Mouse (Mus musculus) intestine, embryonic 15.5 days (tissue): ENCODE results near the gene Trim46. TPM values are rescaled to one million over a fixed set of nuclear protein-coding genes. Genes with fewer than 3 reads are reported as not detected.

Experiments used
- ATAC-seq: fragments of 200-750 bp; cut with Nextera tagmentation; 2 replicates; pipeline ENCODE4 v1.8.0; 2017; ENCODE audit warnings: moderate TSS enrichment, moderate library complexity
- H3K27ac ChIP-seq: fragments of 300-500 bp; sonication (generic); 2 replicates; pipeline ENCODE4 v1.5.1; 2015; ENCODE audit warnings: mild to moderate bottlenecking, inconsistent platforms
- H3K27me3 ChIP-seq: fragments of 300-500 bp; sonication (generic); replicated peaks from 2 replicates; pipeline ENCODE4 v1.6.1; 2015; ENCODE audit warnings: inconsistent platforms
- H3K36me3 ChIP-seq: fragments of 300-500 bp; sonication (generic); 2 replicates; pipeline ENCODE4 v1.6.1; 2015; ENCODE audit warnings: inconsistent platforms
- H3K4me1 ChIP-seq: fragments of 300-500 bp; sonication (generic); replicated peaks from 2 replicates; pipeline ENCODE4 v1.6.1; 2015; ENCODE audit warnings: inconsistent platforms
- H3K4me2 ChIP-seq: fragments of 300-500 bp; sonication (generic); replicated peaks from 2 replicates; pipeline ENCODE4 v1.6.1; 2015; ENCODE audit warnings: mild to moderate bottlenecking, inconsistent platforms
- H3K4me3 ChIP-seq: fragments of 300-500 bp; sonication (generic); replicated peaks from 2 replicates; pipeline ENCODE4 v1.5.1; 2015; ENCODE audit warnings: inconsistent platforms
- H3K9ac ChIP-seq: fragments of 300-500 bp; sonication (generic); 2 replicates; pipeline ENCODE4 v1.6.1; 2015; ENCODE audit warnings: inconsistent platforms
- H3K9me3 ChIP-seq: fragments of 300-500 bp; sonication (generic); 2 replicates; pipeline ENCODE4 v1.6.1; 2016; ENCODE audit warnings: inconsistent platforms
- WGBS: fragments of 180-500 bp; shearing (Covaris S2); methylation state at CpG from one replicate; pipeline ENCODE4 v1.1.7; 2015; 5-methylcytosine and 5-hydroxymethylcytosine counted together
- polyA plus RNA-seq: library from polyadenylated mRNA; unstranded; fragments of >200 nt; fragmentation: Nextera tagmentation; extraction: Ambion mirVana; gene quantifications from 2 replicates; pipeline ENCODE4 v1.2.1, GENCODE M21; 2015

Trim46 gene
- polyA plus RNA-seq, 1 experiment from 2014 or later: 2.9 TPM

DNA sequence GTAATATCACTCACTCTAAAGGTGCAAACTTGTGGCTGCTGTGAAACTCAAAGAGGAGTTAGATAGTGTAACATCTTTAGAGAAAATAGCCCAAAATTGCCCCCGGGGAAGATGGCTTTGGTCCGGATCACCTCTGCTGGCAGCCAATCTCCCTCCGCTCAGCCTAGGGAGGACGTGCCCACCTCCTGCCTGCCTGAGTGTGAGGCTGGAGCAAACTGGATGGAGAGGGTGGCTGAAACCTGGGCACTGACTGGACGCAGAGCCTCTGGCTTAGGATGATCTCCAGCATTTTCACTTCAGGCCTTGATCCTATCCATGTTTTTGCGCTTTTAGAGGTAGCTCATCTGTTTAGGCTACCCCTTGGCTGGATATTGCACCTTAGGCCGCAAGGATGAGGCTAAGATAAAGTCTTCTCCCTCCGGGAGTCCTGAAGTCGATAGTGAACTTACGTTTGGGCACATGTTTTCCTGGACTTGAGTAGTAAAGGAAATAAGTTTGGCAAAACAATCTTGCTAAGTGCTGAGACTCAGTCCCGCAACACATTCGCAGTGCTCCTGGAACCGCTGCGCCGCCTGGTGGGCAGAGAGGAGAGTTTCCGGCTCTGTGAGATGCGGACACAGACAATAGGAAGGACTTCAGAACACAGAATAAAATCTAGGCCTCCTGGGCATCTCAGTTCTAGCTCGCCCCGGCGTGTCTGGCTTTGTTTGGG lies 35.6 kb upstream of the Trim46 start:
- Histone ChIP-seq H3K4me2 (peak overlapping the region; percentile 96), H3K9me3 (no peaks in the 10 kb centered on the region), H3K4me1 (peaks cover 43% of the 10 kb centered on the region), H3K36me3 (no peaks in the 10 kb centered on the region), H3K9ac (0 out of 2 replicates have a peak overlapping the region, but pooled peaks have one; percentile 72), H3K27me3 (no peaks in the 10 kb centered on the region), H3K4me3 (peak overlapping the region; percentile 55), H3K27ac (peak overlapping the region; percentile 93)
- WGBS: 12% methylated on average over 20 of the region's 20 CpGs
- ATAC-seq: no peak

DNA sequence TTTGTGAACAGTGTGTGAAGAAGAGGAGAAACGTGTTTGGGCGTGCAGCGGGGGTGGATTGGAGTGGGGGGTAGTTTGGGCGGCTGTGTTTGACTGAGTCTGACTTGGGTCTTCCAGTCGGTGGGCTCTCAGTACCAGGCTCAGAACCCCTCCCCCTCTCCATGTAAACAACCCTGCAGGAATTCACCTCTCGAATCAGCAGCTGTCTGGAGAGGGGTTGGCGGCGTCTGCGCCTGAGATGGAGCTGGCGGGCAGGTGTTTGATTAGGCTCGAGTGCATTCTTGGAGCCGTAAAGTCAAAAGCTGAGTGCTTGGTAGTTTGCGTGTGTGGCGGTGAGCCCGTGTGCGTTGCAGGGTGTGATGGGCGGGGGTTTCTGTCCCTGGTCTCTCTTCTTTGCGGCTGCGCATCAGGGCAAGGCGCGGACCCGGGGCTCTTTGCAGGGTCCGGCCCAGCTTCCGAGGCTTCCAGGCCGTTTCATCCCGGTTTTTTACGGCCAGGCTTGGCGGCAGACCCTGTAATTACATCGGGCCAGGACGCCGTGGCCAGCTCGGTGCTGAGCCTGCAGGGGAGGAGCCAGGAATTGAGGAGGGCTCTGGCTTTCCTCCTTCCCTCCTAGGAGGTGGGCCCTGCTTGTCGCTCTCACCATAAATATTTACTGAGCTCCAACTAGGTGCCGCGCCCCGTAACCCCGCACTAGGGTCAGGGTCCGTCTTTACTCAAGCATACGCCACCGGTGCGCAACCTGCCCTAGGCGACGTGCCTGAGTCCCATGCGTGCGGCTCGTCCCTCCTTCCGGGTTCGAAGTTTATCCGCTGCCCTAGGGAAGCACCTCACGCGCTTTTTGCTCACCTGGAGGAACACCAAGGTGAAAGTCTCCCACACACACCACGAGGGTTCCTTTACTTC lies 34.8 kb upstream of the Trim46 start, which contains the start of gene Efna1:
Gene Efna1, minus strand, starts transcription at position 537 of the 906 bp plus-strand sequence.
- H3K9me3 ChIP-seq: no peaks in the 10 kb centered on the region
- H3K4me2 ChIP-seq: peak within 1 kb of the TSS; percentile 96
- ATAC-seq: peak; percentile 85
- peak within 1 kb of the TSS; percentile 55 for H3K4me3 ChIP-seq
- peaks cover 43% of the 10 kb centered on the region for H3K4me1 ChIP-seq
- peak within 1 kb of the TSS; percentile 72 for H3K9ac ChIP-seq
- under 1% methylated on average over 52 of the region's 52 CpGs for WGBS
- no peaks in the 10 kb centered on the region for H3K36me3 ChIP-seq
- H3K27ac ChIP-seq: peak within 1 kb of the TSS; percentile 93
- H3K27me3 ChIP-seq: no peaks in the 10 kb centered on the region

DNA sequence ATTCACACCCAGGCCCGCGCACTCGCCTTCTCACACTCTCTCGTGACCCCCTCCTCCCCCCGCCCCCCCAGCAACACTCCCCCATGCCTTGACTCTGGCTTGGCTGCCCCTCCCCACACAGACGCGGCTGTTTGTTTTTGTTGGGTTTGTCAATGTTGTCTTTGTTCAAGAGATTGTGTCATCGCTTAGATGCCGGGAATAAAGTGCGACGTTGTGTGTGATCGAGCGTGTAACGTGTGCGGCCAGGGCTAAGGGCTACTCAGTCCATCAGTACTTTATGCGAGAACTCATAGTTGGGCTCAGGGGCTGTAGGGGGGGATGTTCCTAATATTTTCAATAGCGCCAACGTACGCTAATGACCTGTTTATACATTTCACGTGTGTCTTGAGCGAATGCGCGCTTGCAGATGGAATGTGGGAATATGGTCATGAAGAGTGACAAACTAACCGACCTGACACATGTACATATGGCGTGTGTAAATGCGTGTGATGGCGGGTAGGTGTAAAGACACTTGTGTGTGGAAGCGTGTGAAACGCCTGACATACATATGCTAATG lies 34.0 kb upstream of the Trim46 start:
- H3K27me3 ChIP-seq: no peaks in the 10 kb centered on the region
- ATAC-seq: no peak; the same call in 1 of the 2 replicates
- H3K36me3 ChIP-seq: no peaks in the 10 kb centered on the region
- WGBS: under 1% methylated on average over 29 of the region's 29 CpGs
- H3K9me3 ChIP-seq: no peaks in the 10 kb centered on the region
- peak overlapping the region; percentile 96 for H3K4me2 ChIP-seq
- H3K4me1 ChIP-seq: peaks cover 43% of the 10 kb centered on the region
- H3K4me3 ChIP-seq: peak overlapping the region; percentile 55
- peak overlapping the region; percentile 93 for H3K27ac ChIP-seq
- peak overlapping the region; percentile 72 for H3K9ac ChIP-seq

DNA sequence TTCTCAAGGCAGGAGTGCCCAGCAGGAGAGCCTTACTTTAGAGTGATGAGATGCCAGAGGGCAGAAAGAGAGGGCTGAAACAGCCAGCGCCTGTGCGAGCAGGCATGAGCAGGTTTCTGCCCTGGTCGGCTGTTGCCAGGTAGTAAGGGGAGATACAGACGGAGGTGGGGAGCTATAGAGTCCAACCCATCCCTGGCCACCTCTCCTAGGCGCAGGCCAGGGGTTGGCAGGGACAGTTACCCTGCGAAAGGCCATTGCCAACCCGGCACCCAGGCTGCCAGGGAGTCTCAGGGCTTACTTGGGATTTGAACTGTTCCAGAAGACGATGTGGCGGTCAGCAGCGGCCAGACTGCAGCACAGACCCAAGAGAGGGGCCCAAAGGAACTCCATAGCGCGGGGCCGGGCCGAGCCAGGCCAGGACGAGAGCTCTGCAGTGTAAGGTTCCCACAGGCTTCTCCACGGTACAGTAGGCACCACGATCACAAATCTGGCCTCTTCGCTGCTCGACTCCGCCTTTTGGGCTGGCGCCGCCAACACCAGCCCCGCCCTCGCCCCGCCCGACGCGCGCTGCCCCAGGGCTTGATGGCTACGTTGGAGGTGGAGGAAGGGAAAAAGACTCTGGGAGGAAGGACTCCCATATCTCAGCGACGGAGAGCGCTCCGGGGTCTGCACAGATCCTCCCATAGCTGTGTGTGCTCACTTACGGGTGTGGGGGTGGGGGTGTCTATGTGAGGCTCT lies 33.2 kb upstream of the Trim46 start:
- WGBS: 2% methylated on average over 35 of the region's 35 CpGs
- peak overlapping the region; percentile 96 for H3K4me2 ChIP-seq
- peak overlapping the region; percentile 55 for H3K4me3 ChIP-seq
- H3K4me1 ChIP-seq: peaks cover 43% of the 10 kb centered on the region
- H3K27me3 ChIP-seq: no peaks in the 10 kb centered on the region
- peak overlapping the region; percentile 93 for H3K27ac ChIP-seq
- H3K9me3 ChIP-seq: no peaks in the 10 kb centered on the region
- H3K9ac ChIP-seq: peak overlapping the region; percentile 72
- H3K36me3 ChIP-seq: no peaks in the 10 kb centered on the region
- peak; percentile 66 for ATAC-seq

DNA sequence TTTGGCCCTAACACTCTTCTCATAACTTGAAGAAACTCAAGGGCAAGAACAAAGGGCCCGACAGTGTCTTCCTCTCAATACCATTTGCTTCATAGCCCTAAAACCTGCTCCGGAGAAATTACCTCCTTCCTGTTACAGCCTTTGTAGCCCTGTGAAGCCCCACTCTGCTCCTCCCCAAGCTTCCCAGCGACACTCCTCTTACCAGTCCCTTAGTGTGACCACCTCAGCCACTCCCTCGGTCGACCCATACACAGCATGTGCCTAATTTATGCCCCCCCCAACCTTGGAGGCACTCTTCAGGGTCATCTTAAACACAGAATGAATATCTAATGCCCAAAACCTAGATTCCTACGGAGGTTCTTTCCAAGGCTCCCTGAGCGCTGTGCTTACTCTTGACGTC lies 32.5 kb upstream of the Trim46 start:
- 14% methylated on average over 8 of the region's 8 CpGs for WGBS
- no peaks in the 10 kb centered on the region for H3K27me3 ChIP-seq
- peak overlapping the region; percentile 93 for H3K27ac ChIP-seq
- no peaks in the 10 kb centered on the region for H3K36me3 ChIP-seq
- peaks cover 43% of the 10 kb centered on the region for H3K4me1 ChIP-seq
- peak overlapping the region; percentile 96 for H3K4me2 ChIP-seq
- peak overlapping the region; percentile 55 for H3K4me3 ChIP-seq
- H3K9me3 ChIP-seq: no peaks in the 10 kb centered on the region
- H3K9ac ChIP-seq: peak overlapping the region; percentile 72
- no peak for ATAC-seq

DNA sequence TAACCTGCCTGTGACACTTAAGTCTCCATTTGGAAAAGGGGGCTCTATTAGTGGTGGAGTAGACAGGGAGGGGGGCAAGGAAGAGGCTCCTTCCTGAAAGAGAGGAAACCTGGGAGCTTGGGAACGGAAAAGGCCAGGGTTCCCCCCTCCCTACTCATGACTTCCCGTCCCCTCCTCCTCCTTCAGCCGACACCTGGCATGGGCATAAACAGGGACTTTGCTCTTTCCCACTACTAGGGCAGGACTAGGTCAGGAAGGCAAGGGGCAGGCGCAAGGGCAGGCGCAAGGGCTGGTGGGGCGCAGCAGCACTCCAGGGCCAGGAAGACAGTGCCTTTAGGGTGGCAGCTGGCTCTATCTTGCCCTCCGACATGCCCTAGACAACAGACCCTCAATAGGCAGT lies 32.0 kb upstream of the Trim46 start:
- Histone ChIP-seq H3K4me2 (peak overlapping the region; percentile 96), H3K9ac (peak overlapping the region; percentile 72), H3K36me3 (no peaks in the 10 kb centered on the region), H3K4me1 (peaks cover 43% of the 10 kb centered on the region), H3K27me3 (no peaks in the 10 kb centered on the region), H3K27ac (peak overlapping the region; percentile 93), H3K9me3 (no peaks in the 10 kb centered on the region), H3K4me3 (peak overlapping the region; percentile 55)
- peak; percentile 64 for ATAC-seq
- 35% methylated on average over 7 of the region's 7 CpGs for WGBS

DNA sequence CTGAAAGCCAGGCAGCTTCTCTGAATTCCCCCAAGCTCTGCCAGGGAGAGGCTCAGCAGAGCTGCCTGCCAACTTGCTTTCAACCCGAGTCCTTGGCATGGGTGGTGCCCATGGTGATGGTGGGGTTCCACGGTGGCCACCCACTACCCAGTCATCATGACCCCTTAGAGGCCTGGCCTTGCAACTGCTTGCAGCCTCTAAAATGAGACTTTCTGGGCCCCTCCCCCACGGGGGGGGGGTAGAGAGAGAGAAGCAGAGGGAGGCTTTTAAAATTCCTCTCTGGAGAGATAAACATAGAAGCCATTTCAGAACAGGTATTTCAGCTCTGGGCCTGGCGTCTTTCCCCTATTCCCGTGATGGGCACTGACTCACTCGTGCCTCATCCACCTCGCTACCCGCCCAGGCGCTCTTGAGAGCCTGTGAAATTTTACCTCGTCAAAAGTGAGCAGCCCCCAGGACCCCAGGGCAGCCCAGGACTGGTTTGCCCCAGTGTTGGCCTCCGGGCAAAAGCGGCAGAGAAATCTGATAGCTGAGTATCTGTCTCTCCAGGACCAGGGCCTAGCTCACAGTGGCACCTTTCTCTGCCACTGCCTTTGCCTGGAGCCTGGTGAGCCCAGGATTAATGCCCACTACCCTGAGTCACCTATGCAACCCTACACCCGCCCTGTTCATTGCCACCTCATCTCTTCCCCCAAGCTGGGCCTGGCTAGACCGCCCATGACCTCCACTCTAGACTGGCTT lies 31.3 kb upstream of the Trim46 start:
- ATAC-seq: no peak

DNA sequence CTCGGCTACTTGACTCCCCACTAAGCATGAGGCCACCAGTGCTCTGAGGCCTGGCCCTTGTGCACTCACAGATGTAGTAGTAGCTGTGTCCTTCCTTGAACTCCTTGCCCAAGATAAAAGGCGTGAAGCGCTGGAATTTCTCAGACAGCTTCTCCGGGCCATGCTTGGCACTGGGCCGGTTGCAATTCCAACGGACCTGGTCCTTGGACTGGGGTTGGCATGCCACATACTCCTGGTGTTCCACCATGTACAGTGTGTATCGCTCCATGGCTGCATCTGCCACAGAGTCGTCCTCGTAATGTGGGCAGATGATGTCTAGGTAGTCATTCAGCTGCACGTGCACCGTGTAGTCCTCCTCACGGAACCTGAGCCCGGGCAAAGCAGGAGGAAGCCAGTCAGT lies 30.0 kb upstream of the Trim46 start:
- Histone ChIP-seq H3K4me3 (no peak overlapping the region), H3K36me3 (peaks cover 12% of the 10 kb centered on the region), H3K9me3 (no peaks in the 10 kb centered on the region), H3K9ac (no peak overlapping the region), H3K4me2 (peak overlapping the region; percentile 96; the same call in 1 of the 2 replicates), H3K4me1 (peaks cover 35% of the 10 kb centered on the region), H3K27me3 (no peaks in the 10 kb centered on the region), H3K27ac (no peak overlapping the region)
- ATAC-seq: no peak
- 93% methylated on average over 13 of the region's 13 CpGs for WGBS

More for the DNA sequence above, 31.3 kb upstream of the Trim46 start:
- WGBS: 29% methylated on average over 14 of the region's 14 CpGs
- H3K4me2 ChIP-seq: peak overlapping the region; percentile 96
- H3K4me1 ChIP-seq: peaks cover 43% of the 10 kb centered on the region
- H3K9ac ChIP-seq: peak overlapping the region; percentile 72
- peaks cover 4% of the 10 kb centered on the region; the same call in 1 of the 2 replicates for H3K36me3 ChIP-seq
- H3K27me3 ChIP-seq: no peaks in the 10 kb centered on the region
- H3K27ac ChIP-seq: peak overlapping the region; percentile 93
- no peaks in the 10 kb centered on the region for H3K9me3 ChIP-seq
- H3K4me3 ChIP-seq: peak overlapping the region; percentile 55

DNA sequence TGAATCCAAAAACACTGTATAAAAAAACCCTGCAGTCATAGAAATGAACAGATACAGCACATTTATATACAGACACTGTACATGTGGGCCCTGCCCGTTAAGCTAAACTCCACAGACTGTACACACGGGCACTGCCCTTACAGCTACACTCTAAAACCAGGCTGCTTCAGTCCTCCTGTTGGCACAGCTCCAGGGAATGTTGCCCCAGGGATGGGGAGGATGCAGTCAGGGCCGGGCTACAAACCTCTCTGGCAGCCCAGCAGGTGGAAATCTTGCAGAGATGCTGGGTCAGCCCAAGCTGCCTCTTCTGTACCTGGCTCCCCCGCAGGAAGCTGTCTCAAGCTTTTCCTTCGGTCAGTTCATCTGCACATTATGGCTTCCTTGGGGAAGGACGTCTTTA lies 25.7 kb upstream of the Trim46 start:
- Histone ChIP-seq H3K9ac (no peak overlapping the region), H3K4me1 (peaks cover 32% of the 10 kb centered on the region), H3K4me2 (no peak overlapping the region), H3K9me3 (no peaks in the 10 kb centered on the region), H3K36me3 (peaks cover 12% of the 10 kb centered on the region), H3K27me3 (no peaks in the 10 kb centered on the region), H3K4me3 (no peak overlapping the region), H3K27ac (no peak overlapping the region)
- no peak for ATAC-seq
- WGBS: 68% methylated on average over 6 of the region's 6 CpGs

DNA sequence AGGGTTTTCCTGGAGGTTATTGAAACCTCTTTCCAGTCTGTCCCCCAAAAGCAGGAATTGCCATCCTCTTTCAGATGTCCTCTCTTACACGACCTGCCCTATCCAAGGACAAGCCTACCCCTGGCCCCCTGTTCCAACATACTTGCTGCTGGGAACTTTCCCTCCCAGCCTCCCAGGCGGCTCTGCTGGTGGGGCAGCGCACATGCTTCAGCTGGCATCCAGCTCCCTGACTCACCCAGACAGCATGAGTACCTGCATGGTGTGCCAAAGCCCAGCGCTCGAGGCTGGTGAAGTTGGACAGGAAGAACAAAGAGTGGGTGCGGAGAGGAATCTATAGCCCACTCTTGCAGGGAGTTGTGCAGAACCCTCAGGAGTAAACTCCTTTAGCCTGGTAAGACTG lies 24.8 kb upstream of the Trim46 start:
- Histone ChIP-seq H3K27ac (peak overlapping the region; percentile 77), H3K4me2 (peak overlapping the region; percentile 83), H3K4me1 (peaks cover 32% of the 10 kb centered on the region), H3K4me3 (peak overlapping the region; percentile 57; the same call in 1 of the 2 replicates), H3K36me3 (peaks cover 12% of the 10 kb centered on the region), H3K9ac (peak overlapping the region; percentile 75), H3K27me3 (no peaks in the 10 kb centered on the region), H3K9me3 (no peaks in the 10 kb centered on the region)
- ATAC-seq: no peak
- 66% methylated on average over 6 of the region's 6 CpGs for WGBS
